In the genomic region with DNA sequence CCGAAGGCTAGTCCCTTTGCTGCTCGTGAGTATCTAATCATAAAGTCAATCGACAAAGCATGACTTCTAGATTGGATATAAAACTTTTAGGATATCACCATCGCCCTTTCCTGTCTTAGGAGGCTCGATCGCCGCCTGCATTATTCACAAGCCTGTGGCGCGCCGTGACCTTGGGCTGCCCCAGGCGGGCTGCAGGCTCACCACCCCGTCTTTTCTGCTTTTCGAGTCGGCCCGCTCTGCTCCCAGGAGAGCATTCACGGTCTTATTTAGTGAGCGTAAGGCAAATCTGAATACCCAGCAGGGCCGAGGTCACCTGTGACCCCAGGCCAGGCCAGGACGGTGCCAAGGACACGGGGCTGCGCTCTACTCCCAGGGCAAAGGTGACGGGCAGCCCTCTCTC, we compare ENCODE assay signal across 8 mouse cellular contexts. TPM values are rescaled to one million over a fixed set of nuclear protein-coding genes. Genes with fewer than 3 reads are reported as not detected.
A peak's percentile ranks its signal among the peaks of the same experiment; 100 is the strongest.
DNase-seq lines count a peak whose midpoint lies in the region; ATAC-seq and TF ChIP-seq lines count a peak whose summit lies in the region.

No protein-coding gene starts in this region.

- no peaks in the 10 kb centered on the region for H3K27me3 ChIP-seq in hindbrain, embryonic 15.5 days
- no peaks in the 10 kb centered on the region for H3K27me3 ChIP-seq in midbrain, embryonic 14.5 days (ENCODE audit: control insufficient read depth, insufficient read depth, low read length)

- no peak for ATAC-seq in hindbrain, embryonic 15.5 days (ENCODE audit: low FRiP score, low read depth)
- no peak for ATAC-seq in midbrain, embryonic 14.5 days (ENCODE audit: low FRiP score, low TSS enrichment)

- under 1% methylated on average over 22 of the region's 22 CpGs for WGBS in hindbrain, embryonic 15.5 days
- under 1% methylated on average over 22 of the region's 22 CpGs for WGBS in midbrain, embryonic 14.5 days

- peak overlapping the region; percentile 100 for H3K27ac ChIP-seq in layer of hippocampus, adult 2 months
- peak overlapping the region; percentile 91 for H3K27ac ChIP-seq in cortical plate, adult 2 months (ENCODE audit: insufficient read depth, low read length)
- H3K27ac ChIP-seq in hindbrain, embryonic 15.5 days (replicated peaks) = peak overlapping the region; percentile 95
- peak overlapping the region; percentile 95 for H3K27ac ChIP-seq in midbrain, embryonic 14.5 days (replicated peaks; ENCODE audit: low read depth, low read length)

- H3K9ac ChIP-seq in hindbrain, embryonic 15.5 days = peak overlapping the region; percentile 95
- peak overlapping the region; percentile 95 for H3K9ac ChIP-seq in midbrain, embryonic 14.5 days (replicated peaks; ENCODE audit: low read length)

- TF ChIP-seq CTCF in layer of hippocampus, adult 2 months (conservative IDR thresholded peaks at IDR 0.05) = no peak
- no peak for TF ChIP-seq CTCF in cortical plate, adult 2 months (IDR thresholded peaks at IDR 0.05; ENCODE audit: extremely low read depth, insufficient read depth, low read length)

- H3K36me3 ChIP-seq in hindbrain, embryonic 15.5 days = peaks cover 17% of the 10 kb centered on the region
- H3K36me3 ChIP-seq in midbrain, embryonic 14.5 days (ENCODE audit: control insufficient read depth, insufficient read depth, low read length) = peaks cover 37% of the 10 kb centered on the region

- no peak for TF ChIP-seq POLR2A in cortical plate, adult 2 months (IDR thresholded peaks at IDR 0.05; ENCODE audit: extremely low read depth, insufficient read depth, low read length)

- peaks cover 3% of the 10 kb centered on the region; the same call in 1 of the 2 replicates for H3K4me1 ChIP-seq in cortical plate, adult 2 months (ENCODE audit: control insufficient read depth, insufficient read depth, low read length)
- peaks cover 41% of the 10 kb centered on the region for H3K4me1 ChIP-seq in hindbrain, embryonic 15.5 days (replicated peaks)
- H3K4me1 ChIP-seq in midbrain, embryonic 14.5 days (ENCODE audit: control insufficient read depth, insufficient read depth, low read length) = peaks cover 16% of the 10 kb centered on the region

- peak overlapping the region; percentile 77 for H3K4me3 ChIP-seq in layer of hippocampus, adult 2 months
- peak overlapping the region; percentile 80 for H3K4me3 ChIP-seq in cortical plate, adult 2 months (ENCODE audit: insufficient read depth, low read length)
- peak overlapping the region; percentile 96 for H3K4me3 ChIP-seq in hindbrain, embryonic 15.5 days
- H3K4me3 ChIP-seq in midbrain, embryonic 14.5 days (replicated peaks; ENCODE audit: low read depth, low read length) = peak overlapping the region; percentile 92

- DNase-seq in layer of hippocampus, adult 2 months (ENCODE audit: low spot score in 2 of 2) = no peak
- DNase-seq in layer of hippocampus, postnatal 36 days = no peak
- DNase-seq in midbrain, embryonic 14.5 days = no peak
- no peak for DNase-seq in Muller cell, postnatal 12 days (ENCODE audit: inconsistent ontology term)
- no peak for DNase-seq in urinary bladder, postnatal 25 days (ENCODE audit: low spot score)
- DNase-seq in T-cell, adult 2 months (ENCODE audit: low spot score) = no peak

- H3K4me2 ChIP-seq in hindbrain, embryonic 15.5 days = peak overlapping the region; percentile 77
- peak overlapping the region; percentile 86 for H3K4me2 ChIP-seq in midbrain, embryonic 14.5 days (ENCODE audit: low read length)

- no peaks in the 10 kb centered on the region for H3K9me3 ChIP-seq in hindbrain, embryonic 15.5 days
- H3K9me3 ChIP-seq in midbrain, embryonic 14.5 days (ENCODE audit: control insufficient read depth, low read length) = no peaks in the 10 kb centered on the region

RNA-seq across cellular contexts. Expression of a gene that starts 0.4 kb away (rescaled TPM):
- total RNA-seq in layer of hippocampus, adult 2 months (2021) = 10 to 100 TPM; 26.1 to 33.3 TPM
- 10 to 100 TPM; 29.1 to 29.8 TPM for total RNA-seq in layer of hippocampus, postnatal 36 days (2021)
- 15.3 and 16.1 TPM in 2 replicates for polyA plus RNA-seq in cortical plate, adult 2 months (2012; rRNA removed)
- polyA plus RNA-seq in hindbrain, embryonic 15.5 days (2015; fragmentation: Nextera tagmentation; extraction: Ambion mirVana) = 17.5 and 18.4 TPM in 2 replicates
- 18.4 and 24.9 TPM in 2 replicates for polyA plus RNA-seq in midbrain, embryonic 14.5 days (2014; fragmentation: Nextera tagmentation; extraction: Ambion mirVana)

RNA-seq across cellular contexts. Expression of a gene that starts 1.1 kb away (rescaled TPM):
- total RNA-seq in layer of hippocampus, adult 2 months (2021) = 100 to 1,000 TPM; 360 to 363 TPM
- total RNA-seq in layer of hippocampus, postnatal 36 days (2021) = 100 to 1,000 TPM; 360 to 363 TPM
- 401 and 423 TPM in 2 replicates for polyA plus RNA-seq in cortical plate, adult 2 months (2012; rRNA removed)
- 767 and 825 TPM in 2 replicates for polyA plus RNA-seq in hindbrain, embryonic 15.5 days (2015; fragmentation: Nextera tagmentation; extraction: Ambion mirVana)
- 769 and 923 TPM in 2 replicates for polyA plus RNA-seq in midbrain, embryonic 14.5 days (2014; fragmentation: Nextera tagmentation; extraction: Ambion mirVana)
